Mouse (Mus musculus) cerebellum, postnatal 14 days (tissue): ENCODE measurements around the gene 9030025P20Rik.
"Not testable (repeated sequence)": the region's sequence is repeated elsewhere in the genome, so short reads cannot be mapped to it uniquely, and the experiment has no call there.

Source experiments
- DNase-seq, 2 experiments: peaks; one replicate each; pipeline ENCODE4 v3.0.0; 2021; ENCODE audit warnings: mixed read lengths in 2 of 2

Gene 9030025P20Rik

GRCm38 (mm10) chr17:14978362-14979038 lies at the start of gene 9030025P20Rik, which contains the start of gene Gm3417:
Gene 9030025P20Rik, plus strand, starts transcription at chr17:14978468.
Gene Gm3417, minus strand, starts transcription at chr17:14978790.
- not testable (repeated sequence) for DNase-seq

DNA sequence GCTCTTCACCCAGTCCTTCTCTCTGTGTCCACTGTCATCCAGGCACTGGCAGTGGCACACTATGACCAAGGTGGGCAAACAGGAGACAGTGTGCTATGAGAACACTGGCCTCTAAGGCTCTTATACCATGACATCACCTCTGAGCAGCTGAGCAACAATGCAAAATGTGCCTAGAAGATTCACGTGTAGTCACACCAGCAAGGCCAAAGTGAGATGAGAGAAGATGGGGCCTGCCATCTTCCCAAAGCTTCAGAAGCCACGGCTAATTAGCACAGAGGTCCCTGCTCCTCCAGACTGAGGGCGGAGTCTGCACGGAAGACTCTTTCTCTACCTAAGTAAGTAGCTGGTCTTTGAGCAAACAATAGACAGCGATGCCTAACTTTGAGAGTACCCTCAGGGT lies 49.6 kb upstream of the 9030025P20Rik start:
- DNase-seq = no peak

DNA sequence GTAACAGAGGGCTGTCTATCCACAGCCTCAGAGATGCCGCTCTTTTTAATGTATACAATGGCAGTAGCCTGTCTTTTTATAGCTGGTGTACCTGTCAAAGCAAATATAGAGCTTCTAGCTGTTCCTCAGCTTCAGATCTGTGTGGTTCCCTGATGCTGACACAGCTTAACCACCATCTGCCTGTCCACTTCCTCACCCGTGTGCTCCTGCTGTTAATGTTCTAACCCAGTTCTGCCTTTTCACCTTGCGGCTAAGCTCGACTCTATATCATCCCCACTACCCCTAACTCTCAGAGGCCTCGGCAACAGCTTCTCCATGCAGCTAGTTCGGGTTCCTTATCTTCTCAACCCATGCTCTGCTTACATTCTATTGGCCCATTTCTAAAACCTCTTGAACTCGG lies 47.6 kb upstream of the 9030025P20Rik start:
- DNase-seq = no peak

DNA sequence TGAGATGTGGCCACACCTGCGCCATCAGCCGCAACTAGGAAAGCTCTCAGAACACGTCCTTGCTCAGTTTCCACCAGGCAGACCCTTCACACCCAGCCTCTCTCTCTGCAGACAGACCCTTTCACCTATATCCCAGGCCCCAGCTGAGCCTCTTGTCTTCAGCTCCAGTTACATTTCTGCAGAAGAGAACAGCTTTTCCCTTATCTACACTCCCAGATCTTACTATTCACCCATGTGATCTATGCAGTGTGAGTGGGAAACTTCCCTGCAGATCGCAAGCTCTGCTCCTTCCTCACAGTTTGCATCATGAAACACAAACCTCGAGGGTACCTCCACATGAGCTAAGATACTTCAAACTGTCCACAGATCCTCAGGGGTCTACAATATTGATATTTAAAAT lies 46.8 kb upstream of the 9030025P20Rik start:
- no peak for DNase-seq

- DNase-seq = not testable (repeated sequence)
Observed at GRCm38 (mm10) chr17:14935280-14935679, 43.0 kb upstream of the 9030025P20Rik start.

GRCm38 (mm10) chr17:14935841-14936605 lies 42.2 kb upstream of the 9030025P20Rik start:
- no peak for DNase-seq

DNA sequence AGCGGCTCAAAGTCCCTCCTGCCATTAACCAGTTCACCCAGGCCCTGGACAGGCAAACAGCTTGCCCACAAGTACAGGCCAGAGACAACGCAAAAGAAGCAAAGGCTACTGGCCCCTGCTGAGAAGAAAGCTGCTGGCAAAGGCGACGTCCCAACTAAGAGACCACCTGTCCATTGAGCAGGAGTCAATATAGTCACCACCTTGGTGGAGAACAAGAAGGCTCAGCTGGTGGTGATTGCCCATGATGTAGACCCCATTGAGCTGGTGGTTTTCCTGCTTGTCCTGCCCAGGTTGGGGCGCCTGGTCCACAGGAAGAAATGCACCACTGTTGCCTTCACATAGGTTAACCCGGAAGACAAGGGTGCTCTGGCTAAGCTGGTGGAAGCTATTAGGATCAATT lies 36.1 kb upstream of the 9030025P20Rik start:
- DNase-seq = peak; percentile 14 to 20

DNA sequence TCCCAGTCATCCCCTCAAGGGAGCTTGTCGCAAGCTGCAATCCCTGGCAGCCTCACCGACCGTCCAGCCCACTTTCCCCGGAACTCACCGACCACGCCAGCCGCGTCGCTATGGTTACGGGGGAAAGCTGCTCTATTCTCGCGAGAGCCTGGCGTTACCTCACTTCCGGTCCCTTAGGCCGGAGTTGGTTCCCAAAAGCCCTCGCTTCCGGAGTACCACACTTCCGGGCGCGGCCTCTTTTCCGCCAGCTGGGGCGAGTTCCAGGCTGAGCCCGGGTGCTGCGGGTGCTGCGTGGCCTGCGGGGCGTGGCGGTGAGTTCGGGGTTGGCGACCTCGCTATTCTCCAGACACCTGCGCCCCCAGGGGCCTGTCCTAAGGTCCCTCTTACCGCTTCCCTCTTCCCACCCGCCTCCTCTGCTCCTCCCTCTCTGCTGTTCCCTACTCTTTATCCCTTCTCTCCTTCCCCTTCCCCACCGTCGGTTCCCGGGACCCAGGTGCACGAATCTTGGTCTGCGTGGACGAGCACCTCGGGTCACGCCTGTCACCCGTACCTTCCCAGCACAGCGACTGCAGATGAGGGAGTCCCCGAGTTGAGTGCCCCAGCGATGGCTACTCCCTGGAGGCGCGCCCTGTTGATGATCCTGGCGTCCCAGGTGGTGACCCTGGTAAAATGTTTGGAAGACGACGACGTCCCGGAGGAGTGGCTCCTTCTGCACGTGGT lies 35.1 kb upstream of the 9030025P20Rik start, which contains the start of the genes Wdr27 and 1600012H06Rik:
Gene Wdr27 (minus strand): TSS at position 150 of the 720 bp plus-strand sequence.
Gene 1600012H06Rik (plus strand): TSS at position 176 of the 720 bp plus-strand sequence.
- DNase-seq = peak; percentile 98 to 99

GRCm38 (mm10) chr17:14943729-14944059 lies 34.6 kb upstream of the 9030025P20Rik start:
- no peak for DNase-seq

GRCm38 (mm10) chr17:14944551-14944950 lies 33.7 kb upstream of the 9030025P20Rik start:
- DNase-seq = no peak

DNA sequence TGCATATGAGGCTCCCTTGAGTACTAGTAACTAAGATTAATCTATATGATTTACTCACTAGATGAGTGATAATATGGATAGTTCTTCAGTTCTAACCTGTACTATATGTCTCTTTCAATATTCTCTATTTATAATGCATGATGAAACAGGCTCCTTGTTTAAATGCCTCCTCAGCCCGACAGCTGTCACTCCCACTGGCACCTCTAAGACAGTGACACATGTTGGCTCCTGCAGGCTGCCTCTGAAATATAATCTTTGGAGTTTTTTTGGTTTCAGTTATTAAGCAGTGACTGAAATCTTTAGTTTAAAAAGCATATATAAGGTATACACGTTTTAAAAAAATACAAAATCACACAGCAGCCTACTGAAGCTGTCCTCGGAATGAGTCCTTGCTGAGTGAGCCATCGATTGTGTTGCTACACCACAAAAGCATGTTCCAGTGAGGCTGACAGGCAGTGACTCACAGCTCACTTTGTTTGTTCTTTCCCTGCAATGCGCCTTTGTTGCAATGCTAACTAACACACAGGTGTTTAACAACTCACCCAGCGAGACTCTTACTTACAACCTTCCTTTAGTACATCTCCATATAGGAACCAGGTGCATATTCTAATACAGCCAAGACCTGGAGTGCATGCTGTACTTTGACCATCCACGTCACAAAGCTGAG lies 29.0 kb upstream of the 9030025P20Rik start:
- DNase-seq = no peak

- no peak for DNase-seq
Observed at GRCm38 (mm10) chr17:14953452-14953851, 24.8 kb upstream of the 9030025P20Rik start.

- no peak for DNase-seq
Observed at GRCm38 (mm10) chr17:14958686-14959327, 19.5 kb upstream of the 9030025P20Rik start.

DNA sequence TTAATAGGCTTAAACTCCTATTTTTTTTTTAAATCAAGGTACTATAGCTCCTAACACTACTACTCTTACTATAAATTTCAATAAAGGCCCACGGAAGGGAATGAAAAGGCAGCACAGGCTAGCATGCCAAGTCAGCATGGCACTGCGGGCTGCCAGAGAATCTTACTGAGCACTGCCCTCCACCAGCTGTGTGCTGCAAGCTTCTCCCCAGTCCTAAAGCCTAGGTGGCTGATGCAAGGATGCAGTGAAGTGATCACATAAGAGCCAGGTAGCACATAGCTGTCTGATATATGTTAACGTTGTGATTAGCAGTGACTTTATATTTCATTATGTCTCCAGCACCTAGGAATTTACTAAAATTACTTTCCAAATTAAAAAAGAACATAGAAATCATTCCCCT lies 18.3 kb upstream of the 9030025P20Rik start:
- no peak for DNase-seq

DNA sequence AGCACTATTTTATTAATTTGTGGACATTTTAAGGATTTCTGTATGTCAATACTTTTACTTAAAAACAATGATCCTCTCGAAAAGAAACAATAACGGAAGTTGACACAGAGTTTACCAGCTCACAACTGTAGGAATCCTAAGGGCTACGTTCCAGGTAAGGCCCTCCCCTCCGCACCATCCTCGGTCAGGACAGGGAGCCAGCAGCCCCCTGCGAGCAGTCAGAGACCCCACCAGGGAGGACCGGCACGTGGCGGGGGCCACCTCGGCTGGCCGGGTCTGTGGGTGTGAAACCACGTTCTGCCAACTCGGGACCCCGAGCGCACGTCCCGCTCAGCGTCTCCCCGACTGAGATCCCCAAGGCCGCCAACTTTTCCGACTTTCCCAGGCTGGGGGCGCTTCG lies 17.7 kb upstream of the 9030025P20Rik start:
- DNase-seq = peak; percentile 26 to 27

GRCm38 (mm10) chr17:14960951-14961556 lies 17.2 kb upstream of the 9030025P20Rik start, which contains the start of gene Phf10:
Gene Phf10, minus strand, starts transcription at chr17:14961273.
- DNase-seq = peak; percentile 37 to 40

GRCm38 (mm10) chr17:14961557-14962154 lies 16.6 kb upstream of the 9030025P20Rik start:
- DNase-seq = not testable (repeated sequence)

- DNase-seq = not testable (repeated sequence)
Observed at GRCm38 (mm10) chr17:14968373-14968913, 9.8 kb upstream of the 9030025P20Rik start.

DNA sequence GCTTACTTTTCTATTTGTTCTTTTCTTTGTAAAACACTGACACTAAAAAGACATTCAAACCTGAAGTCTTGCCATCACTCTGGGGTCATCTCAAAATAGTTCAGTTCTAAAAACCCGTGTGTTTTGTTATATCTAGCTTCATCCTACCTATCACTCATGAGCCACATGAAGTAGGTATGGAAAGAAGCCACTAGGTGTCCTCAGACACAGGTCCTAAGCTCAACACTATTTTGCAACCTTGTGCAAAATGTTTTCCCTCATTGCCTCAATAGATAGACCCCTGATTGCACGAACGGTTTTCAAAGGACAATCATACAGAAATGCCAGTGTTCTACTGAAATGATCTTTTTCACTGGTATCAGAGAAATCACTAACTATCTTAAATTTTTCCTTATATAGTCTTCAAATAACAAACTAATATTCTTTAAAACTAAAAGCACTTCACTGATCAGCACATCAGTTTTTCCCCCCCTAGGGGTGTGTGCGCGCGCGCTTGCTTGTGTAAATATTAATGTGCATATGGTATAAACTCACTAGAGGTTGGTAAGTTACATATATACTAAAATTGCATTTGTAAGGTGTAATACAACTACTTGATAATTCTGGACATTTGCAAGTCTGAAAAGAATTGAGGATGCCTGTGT lies 428 bp upstream of the 9030025P20Rik start:
- not testable (repeated sequence) for DNase-seq

GRCm38 (mm10) chr17:14990116-14990702 lies 11.9 kb downstream of the 9030025P20Rik start:
- not testable (repeated sequence) for DNase-seq
